Mouse (Mus musculus) mammary gland, adult 2 months (tissue): ENCODE measurements around the gene Nf1. TPM values are rescaled to one million over a fixed set of nuclear protein-coding genes. Genes with fewer than 3 reads are reported as not detected.

Experiments used
- polyA plus RNA-seq: library from polyadenylated mRNA; depleted of rRNA; stranded (reverse); fragments of >200 nt; gene quantifications from 2 replicates; pipeline ENCODE4 v1.2.3, GENCODE M21; 2012; ENCODE audit warnings: low replicate concordance; rRNA removed

Nf1 gene
- polyA plus RNA-seq = 8.1 and 12.5 TPM in 2 replicates

GRCm38 (mm10) chr11:79339234-79339807 is at the start of gene Nf1:
Gene Nf1, plus strand, starts transcription at chr11:79339693.

GRCm38 (mm10) chr11:79296856-79297491 is 42.5 kb upstream of the Nf1 start, which contains the start of gene Gm9964:
Gene Gm9964, minus strand, starts transcription at chr11:79296906.

DNA sequence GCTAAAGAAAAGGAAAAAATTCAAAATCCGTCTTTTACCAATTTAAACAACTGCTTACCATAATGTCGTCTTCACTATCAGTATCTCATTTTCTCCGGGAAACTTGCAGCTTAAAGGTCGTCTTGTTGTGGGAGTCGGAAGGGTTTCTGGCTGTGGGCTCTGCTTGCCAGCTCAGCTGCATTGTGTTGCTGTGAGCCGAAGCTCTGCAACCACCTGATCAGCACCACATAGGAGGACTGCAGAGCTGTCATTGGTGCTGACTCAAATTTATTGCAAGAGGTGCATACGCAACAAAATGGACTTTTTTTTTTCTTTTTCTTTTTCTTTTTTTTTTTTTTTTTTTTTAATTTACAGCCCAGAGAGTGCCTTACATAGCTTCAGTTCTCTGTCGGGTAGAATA is 164.4 kb downstream of the Nf1 start, which contains the start of gene Omg:
Omg (minus strand) TSS at position 240 of the 400 bp plus-strand sequence.

GRCm38 (mm10) chr11:79523560-79524309 is 184.2 kb downstream of the Nf1 start, which contains the start of gene Evi2b:
Gene Evi2b, minus strand, starts transcription at chr11:79523762.

GRCm38 (mm10) chr11:79530333-79530761 is 190.9 kb downstream of the Nf1 start, which contains the start of the genes Evi2 and Evi2a:
Gene Evi2, minus strand, starts transcription at chr11:79530589.
Gene Evi2a, minus strand, starts transcription at chr11:79530609.

GRCm38 (mm10) chr11:79590664-79591590 is 251.4 kb downstream of the Nf1 start, which contains the start of gene Rab11fip4:
Gene Rab11fip4, plus strand, starts transcription at chr11:79591212.

Other genes starting within 250 kb of the Nf1 start
- gene Ksr1, start 193.3 kb upstream of the Nf1 start, polyA plus RNA-seq = 39.3 and 46.4 TPM in 2 replicates
- 50.7 and 61.7 TPM in 2 replicates for gene Wsb1, start 85.0 kb upstream of the Nf1 start, polyA plus RNA-seq
- gene Gm9964, start 42.8 kb upstream of the Nf1 start, polyA plus RNA-seq = not detected in 2 replicates
- gene Omg, start 164.4 kb downstream of the Nf1 start, polyA plus RNA-seq = not detected in 2 replicates
- gene Evi2b, start 184.1 kb downstream of the Nf1 start, polyA plus RNA-seq = 34.7 and 49.1 TPM in 2 replicates
- gene Evi2, start 190.9 kb downstream of the Nf1 start, polyA plus RNA-seq = 1.3 and 1.5 TPM in 2 replicates
- gene Evi2a, start 190.9 kb downstream of the Nf1 start, polyA plus RNA-seq = 21.4 and 37.8 TPM in 2 replicates